Mouse (Mus musculus) testis, adult 2 months (tissue): ENCODE measurements around the gene Hoxd10.
A peak's percentile ranks its signal among the peaks of the same experiment; 100 is the strongest.

Experiments
- CTCF ChIP-seq: fragments of 200-500 bp; IDR thresholded peaks from 2 replicates; pipeline ENCODE4 v1.5.1; 2012; ENCODE audit warnings: low read depth, mild to moderate bottlenecking, inconsistent platforms, low read length, moderate library complexity; ENCODE audit not compliant: control insufficient read depth, insufficient read depth, insufficient replicate concordance
- POLR2A ChIP-seq: fragments of 200-500 bp; IDR thresholded peaks from 2 replicates; pipeline ENCODE4 v1.6.1; 2012; ENCODE audit warnings: low read depth, mild to moderate bottlenecking, inconsistent platforms, low read length, moderate library complexity; ENCODE audit not compliant: control insufficient read depth

DNA sequence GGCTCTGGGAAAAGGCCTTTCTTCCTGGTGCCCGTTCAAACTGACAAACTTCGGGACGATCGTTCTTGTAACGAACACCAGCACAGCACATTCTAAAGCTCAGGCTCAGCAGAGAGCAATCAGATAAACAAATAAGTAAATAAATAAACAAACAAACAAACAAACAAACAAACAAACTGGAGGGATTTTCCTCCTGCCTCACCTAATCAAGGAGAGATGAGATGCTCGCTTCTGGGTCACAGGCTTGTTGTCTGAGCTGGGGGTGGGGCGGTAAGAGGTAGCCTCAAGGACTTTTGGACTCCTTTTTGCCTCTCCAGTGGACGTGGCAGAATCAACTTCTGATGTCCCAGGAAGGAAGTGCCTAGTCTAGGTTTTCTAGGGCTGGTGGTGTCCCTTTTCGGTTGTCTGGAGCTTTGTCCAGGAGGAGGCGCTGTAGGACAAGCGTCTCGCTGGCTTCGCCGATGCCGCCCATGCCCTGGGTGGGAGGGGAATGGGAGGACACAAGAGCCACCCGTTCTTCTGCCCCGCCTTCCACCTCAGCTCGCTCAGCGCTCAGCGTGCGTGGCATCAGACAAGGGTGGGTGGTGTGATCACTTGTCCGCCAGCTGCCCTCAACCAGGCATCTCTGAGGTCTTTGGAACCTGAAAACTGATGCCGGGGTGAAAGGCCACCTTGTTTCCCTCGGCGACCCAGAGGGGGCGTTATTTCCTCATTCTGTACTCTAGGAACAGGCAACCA, 23.9 kb downstream of the Hoxd10 start:
- TF ChIP-seq POLR2A (peak; percentile 59), CTCF (peak; percentile 85)
